Mouse (Mus musculus) C2C12 (cell line): Measurements from ENCODE around the gene Fam222a.

Source experiments
- CEBPB ChIP-seq: IDR thresholded peaks from one replicate; pipeline ENCODE4 v1.6.1; 2011; ENCODE audit warnings: low read depth, mild to moderate bottlenecking, control low read depth, moderate library complexity
- CTCF ChIP-seq: IDR thresholded peaks from one replicate; pipeline ENCODE4 v1.5.1; 2011; ENCODE audit not compliant: control insufficient read depth, insufficient read depth, insufficient read length
- MYOG ChIP-seq: IDR thresholded peaks from one replicate; pipeline ENCODE4 v1.6.1; 2011; ENCODE audit not compliant: control insufficient read depth, insufficient read length; ENCODE audit errors: extremely low read depth

DNA sequence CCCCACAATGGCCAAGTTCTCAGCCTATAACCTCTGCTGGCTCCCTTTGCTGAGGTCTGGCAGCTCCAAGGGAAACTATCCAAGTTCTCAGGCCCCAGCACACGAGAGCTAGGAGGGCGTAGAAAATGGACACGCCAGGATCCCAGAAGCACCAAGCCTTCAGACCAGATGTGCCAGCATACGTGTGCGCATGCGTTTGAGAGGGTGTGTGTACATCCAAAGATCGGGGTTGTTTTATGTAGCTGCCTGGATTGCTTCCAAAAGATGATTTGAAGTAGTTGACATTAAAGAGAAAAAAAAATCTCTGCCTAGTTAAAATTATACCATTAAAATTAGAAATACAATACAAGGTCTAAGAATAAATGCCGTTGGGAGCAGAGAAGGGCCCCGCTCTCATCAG lies 22.7 kb upstream of the Fam222a start:
- no peak for TF ChIP-seq CTCF
- TF ChIP-seq CEBPB, result no peak
- TF ChIP-seq MYOG, result no peak
